Mouse (Mus musculus) CH12F3 (cell line): Measurements from ENCODE around the gene Dpp4.

Source experiments
- in situ Hi-C: fragments of 300-500 bp; cut with MboI; formaldehyde crosslinking; loops from 2 replicates; pipeline ENCODE4 v1.14.3; 2020; ENCODE audit warnings: low sequenced_read_pairs

The Dpp4 gene

DNA sequence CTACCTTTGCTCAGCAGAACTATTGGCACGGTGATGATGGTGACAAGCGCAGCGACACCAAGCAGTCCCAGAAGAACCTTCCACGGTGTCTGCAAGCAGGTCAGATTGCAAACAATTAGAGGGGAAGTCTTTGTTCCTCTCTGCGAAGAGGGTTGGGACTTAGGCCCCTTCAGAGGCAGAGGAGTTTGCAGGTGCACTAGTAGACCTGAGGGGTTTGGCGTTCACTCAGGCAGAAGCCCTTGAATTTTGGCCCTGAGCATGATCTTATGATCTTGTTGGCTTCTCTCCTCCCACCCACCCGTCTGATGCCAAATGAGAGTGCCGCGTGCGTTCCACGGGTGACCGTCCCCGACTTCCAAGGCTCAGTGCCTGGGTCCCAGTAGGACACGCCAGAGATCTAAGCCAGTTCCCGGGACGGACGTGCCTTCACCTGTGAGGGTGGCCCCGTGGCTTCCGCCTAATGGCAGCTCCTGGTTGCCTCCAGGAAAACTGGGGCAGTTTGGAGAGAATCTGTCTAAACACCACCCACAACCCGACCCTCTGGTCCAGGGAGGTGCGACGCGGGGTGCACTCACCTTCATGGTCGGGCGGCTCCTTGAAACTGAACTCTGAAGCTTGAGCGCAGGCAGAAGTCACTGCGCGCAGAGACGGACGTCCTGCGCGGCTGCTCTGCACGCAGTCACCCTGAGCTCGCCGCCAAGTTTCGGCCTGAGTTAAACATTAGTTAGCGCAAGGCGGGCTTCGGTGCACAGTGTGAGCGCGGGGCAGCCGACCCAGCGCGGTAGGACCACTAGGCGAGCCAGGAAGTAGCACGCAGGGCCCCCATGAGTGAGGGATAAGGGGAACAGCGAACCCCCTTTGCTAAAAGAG, 585 bp downstream of the Dpp4 start:
- in situ Hi-C loops: no loop called here

DNA sequence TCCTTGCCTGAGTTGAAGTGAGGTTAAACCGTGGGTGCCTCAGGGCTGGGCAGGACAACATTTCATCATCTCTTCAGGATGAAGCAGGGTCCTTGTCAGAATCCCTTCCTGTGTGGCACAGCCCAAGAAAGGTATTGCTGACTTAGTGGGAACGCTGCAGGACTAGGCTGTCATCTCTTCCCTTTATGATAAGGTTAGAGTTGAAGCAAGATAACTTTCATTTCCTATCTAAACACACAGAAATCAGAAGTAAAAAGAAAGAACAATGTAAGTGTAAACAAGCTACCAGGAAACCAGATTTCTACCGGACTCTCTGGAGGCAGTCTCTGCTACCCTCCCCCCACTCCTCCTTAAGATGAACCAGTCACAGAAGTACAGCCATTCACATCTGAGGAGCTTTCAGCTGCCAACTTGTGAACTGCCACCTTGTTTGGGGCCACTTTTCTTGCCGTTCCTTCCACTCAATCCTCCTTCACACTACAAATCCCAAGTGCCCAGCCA, 3.3 kb downstream of the Dpp4 start:
- in situ Hi-C loops: no loop called here

DNA sequence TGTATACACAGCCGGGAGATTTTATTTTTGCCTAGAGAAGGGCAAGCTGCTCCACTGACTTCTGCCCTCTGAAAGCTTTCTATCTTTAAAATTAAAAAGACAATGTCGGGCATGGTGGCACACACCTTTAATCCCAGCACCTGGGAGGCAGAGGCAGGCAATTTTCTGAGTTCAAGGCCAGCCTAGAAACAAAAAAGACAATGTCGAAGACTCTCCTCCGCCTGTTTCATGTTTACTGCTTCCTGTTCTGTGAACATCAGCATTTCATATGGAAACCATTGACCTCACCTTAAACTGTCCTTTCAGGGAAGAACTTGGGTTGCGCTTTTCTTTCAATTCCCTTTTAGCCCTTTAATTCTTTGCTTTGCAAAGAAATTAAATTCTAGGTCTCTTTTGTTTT, 3.8 kb downstream of the Dpp4 start:
- in situ Hi-C loops: no loop called here

DNA sequence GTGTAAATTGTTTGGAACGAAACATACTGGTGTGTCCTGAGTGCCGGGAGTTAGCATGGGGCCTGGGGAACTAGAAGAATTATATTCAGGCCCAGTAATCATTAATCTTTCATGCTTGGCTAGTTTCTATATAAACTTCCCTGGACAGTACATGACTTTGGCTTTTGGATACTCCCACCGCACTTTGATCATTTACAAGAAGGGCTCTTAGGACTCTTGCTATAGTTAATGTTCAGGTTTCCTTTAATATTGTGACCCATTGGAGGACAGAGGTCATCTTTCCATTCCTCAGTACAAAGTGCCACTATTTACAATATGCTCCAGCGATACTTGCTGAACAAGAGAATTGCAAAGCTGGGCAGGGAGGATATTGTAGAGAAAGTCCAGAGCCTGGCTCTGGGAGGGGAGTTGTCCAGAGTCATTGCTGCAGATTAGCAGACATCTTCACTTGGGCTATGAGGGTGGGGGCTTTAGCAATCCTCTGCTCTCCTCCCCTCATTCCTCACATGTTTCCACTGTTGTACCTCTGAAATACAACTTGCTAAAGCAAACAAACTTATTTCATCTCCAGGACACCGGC, 8.4 kb downstream of the Dpp4 start:
- in situ Hi-C loops: no loop called here

DNA sequence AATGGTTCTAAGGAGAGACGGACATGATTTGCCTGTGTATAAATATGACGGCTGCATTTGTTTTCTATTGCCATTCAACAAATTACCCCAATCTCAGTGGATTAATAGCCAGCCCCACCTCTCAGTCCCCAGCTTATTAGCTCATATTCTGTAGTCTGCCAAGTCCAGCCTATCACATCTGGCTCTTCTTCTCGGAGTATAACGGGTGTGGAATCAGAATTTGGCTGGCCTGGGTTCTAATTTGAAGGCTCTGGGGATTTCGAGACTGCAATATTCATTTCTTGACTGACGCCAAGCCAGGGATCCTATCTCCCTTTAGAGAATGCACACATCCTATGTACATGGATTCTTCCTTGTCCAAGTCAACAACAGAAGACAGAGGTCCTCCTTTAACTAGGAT, 11.0 kb downstream of the Dpp4 start:
- in situ Hi-C loops: no loop called here

DNA sequence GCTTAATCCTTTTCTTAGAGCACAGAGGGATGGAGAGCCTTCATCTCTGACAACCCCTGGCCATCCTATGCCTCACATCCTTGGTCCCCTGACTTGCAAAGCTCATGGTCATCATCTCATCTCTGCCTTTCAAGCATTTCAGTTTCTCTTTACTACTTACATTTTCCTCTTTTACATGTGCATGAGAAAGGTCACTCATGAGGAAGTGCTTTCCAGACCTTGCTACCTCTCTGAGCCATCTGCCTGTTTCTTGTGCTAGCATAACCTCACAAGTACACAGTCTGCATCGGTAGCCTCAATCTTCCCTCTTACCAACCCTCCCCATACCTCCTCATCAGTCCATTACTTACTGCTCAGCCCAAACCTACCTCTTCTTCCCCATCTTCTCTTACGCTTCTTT, 12.2 kb downstream of the Dpp4 start:
- in situ Hi-C loops: no loop called here

DNA sequence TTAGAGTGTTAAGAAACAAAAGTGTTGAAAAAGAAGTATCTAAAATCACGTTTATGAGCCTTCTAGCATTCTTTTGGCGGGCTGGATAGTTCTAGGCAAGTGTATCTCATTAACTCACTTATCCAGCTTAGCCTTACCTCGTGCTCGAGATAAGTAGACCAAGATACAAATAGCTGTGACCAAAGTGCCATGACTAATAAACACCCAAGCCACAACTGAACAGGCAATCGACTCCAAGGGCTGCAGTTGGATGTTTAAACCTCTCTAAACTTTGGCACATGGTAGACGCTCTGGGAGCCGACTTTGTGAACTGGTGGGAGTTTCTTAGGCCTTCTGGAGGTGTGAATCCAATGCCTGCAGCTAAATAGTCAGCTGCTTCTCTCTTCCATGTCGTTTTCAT, 12.7 kb downstream of the Dpp4 start:
- in situ Hi-C loops: no loop called here

DNA sequence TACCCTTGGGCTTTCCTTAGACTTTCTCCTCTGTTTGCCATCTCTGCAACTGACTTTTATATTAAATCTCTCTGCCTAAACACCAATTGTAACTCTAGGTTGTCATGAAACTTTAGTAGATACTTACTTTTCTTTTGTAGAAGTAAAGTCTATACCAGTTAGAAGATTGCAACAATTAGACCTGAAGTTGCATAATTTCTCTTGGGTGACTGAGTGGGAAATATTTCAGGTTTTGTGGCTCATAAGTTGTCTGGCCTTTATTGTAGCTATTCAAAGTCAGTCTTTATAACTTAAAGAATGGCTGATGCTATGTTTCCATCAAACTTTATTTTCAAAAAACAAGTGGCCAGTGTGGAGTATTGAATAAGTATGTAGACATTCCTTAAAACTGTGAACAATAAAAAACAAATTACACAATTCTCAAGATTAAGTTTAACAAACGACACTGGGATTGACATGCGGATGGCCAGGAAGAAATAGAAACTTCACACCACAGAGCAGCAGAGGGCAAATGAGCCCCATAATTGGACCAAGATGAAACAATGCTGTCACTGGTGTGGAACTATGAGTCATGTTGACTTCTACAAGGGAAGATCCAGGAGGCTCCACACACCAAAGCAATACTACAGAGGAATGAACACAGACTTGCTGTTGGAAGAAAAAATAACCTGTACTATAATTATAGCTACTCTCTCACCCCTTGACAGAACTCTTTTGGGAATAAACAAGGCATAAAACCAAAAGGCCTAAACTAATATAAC, 13.7 kb downstream of the Dpp4 start:
- in situ Hi-C loops: no loop called here

DNA sequence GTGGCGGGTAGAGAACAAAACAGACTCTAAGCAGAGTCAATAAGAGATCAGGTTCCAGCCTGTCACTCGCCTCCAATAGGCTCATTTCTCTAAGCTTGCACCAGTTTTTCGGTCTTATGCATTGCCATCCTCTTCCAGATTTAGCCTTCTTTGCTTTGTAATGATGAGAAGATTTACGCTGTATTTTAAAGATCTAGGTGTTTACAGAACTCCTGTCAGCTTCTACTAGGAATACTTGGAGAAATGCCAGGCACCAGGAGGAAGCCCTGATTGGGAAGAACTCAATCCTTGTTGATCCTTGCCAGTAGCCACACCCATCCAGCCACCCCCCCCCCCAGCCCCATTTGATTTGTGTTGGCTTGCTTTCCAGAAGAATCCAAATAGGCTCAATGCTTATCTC, 14.4 kb downstream of the Dpp4 start:
- in situ Hi-C loops: no loop called here

DNA sequence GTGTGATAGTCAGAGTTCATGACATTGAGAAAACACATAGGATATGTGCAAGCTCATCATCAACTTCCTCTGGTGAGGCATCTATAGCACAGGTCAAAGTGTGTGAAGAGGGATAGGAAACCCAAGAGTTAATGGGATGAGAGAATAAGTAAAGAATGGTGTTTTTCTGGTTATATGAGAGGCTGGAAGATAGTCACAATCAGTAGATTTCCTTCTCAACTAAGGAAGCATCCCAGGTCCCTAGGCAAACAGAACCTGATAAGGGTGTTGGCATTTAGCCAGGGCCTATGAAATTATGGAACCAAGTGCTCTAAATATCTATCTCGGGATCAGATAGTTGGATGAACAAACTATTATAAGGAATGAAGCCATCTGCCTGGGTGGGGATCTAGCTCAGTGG, 15.2 kb downstream of the Dpp4 start:
- in situ Hi-C loops: no loop called here

DNA sequence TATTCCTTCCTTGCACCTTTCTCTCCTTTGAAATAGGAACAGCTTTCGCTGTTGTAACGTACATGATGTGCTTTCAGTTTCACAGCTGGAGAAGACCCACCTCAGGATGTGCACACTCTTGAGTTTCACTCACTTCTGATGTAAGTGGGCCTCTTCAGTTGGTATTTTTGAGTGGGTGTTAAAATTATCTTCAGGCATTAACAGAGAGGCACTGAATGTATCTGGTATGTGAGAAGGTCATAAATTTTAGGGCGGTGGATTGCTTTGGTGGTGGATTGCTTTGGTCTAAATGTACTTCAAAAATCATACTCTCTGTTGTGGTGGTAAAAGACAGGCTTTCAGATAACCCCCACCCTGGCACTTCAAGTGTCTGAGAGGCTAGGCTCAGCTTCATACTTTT, 17.2 kb downstream of the Dpp4 start:
- in situ Hi-C loops: no loop called here

DNA sequence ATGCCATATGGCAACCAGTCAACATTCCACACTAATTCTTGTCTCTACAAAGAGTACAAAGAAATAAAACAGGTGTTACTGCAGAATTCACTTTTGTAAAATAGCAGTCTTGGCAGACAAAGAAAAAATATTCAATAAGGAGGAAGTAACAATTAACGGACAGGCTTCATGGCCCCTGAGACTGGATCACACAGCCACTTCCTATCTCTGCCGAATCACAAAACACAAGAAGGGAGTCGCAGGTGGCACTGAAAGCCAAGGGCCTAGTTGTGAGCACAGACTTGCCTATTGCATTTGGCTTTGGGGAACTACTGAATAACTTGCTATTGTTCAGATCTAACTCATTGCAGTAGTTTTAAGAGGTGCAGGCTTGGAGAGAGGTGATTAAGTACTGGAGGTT, 19.9 kb downstream of the Dpp4 start:
- in situ Hi-C loops: no loop called here

DNA sequence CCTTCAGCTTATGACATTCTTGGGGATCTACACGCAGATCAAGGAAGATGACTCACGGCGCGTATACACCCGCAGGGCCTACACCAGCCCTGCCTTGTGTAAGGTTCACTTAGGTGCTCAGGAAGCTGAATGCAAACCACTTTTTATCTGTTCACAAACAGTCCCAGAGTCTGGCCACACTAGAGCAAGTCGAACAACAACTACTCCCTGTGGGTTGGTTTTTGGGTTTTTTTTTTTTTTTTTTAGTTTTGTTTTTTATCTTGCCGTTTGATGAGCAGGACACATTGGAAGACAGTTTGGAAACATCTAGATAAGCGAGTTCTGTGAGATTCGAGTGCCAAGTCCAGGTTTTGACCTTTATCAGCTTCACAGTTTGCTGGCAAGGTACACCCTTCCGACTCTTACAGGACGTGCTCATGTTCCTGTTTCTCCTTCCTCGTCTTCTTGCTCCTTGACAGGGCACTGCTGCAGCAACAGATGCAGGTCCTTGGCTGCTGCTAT, 21.0 kb downstream of the Dpp4 start:
- in situ Hi-C loops: no loop called here

DNA sequence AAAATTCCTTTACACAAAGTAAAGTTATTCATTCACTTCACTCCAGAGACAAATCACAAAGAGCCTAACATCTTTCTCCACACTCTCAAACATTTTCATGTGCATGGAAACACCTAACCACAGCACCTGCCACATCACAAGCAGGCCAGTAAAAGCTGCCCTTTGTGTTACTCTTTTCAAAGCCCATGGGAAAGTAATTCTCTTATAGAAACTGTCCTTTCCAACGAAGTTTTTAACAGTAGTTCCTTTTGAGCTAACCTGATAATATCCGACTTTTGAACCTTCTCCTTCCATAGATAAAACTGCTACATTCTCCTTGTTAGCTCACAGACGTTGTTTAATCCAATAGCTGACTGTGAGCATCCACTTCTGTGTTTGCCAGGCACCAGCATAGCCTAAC, 21.7 kb downstream of the Dpp4 start:
- in situ Hi-C loops: no loop called here

DNA sequence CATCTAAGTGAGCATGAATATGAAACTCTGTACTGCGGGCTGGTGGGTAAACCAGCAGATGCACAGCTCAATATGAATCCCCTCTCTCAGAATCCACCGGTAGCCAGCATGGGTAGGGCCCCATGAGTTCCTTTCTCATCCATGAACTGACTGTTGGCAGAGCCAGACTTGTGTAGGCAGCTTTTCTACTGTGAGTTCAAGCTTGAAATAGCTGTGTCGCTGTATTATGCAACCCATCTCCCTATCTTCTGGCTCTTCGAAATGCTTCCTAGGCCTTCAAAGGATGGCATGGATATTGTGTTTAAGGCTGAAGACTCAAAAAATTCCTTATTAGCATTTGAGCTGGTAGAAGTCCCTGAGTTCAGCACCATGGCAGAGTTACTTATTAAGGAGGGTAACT, 23.2 kb downstream of the Dpp4 start:
- in situ Hi-C loops: no loop called here

DNA sequence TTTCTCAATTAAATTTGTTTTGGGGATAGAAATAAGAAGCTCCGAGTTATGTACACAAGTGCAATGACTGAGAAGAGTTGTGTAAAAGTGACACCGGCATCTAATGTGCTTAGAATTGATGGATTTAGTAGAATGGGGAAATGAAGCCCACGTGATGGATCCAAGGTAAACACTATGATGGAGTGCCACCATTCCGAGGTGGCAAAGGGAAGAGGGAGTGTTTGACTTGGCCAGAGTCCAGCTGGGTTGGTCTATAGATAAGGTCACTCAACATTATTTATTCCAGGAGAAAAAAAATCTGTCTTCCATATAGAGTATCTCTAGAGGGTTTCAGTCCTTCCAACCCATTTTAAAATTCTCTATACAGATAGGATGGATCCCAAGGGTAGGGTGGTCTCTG, 28.8 kb downstream of the Dpp4 start:
- in situ Hi-C loops: no loop called here

DNA sequence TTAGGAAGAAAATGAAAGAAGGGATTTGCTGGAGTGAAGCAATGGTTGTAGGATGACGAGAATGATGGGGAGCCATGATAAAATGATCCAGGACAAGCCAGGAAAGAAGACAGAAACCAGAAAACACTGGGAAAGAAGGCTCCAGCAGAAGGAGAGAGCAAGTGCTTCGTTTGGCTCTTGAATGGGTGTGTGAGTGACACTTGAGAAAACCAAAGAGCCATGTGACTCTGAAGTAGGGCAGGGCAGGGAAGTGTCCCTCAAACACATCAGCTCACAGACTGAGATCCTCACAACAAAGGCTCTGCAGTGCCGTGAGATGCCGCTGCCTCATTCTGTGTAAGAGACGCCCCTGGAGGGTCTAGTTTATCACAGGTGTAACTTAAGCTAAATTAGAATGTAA, 29.6 kb downstream of the Dpp4 start:
- in situ Hi-C loops: no loop called here

DNA sequence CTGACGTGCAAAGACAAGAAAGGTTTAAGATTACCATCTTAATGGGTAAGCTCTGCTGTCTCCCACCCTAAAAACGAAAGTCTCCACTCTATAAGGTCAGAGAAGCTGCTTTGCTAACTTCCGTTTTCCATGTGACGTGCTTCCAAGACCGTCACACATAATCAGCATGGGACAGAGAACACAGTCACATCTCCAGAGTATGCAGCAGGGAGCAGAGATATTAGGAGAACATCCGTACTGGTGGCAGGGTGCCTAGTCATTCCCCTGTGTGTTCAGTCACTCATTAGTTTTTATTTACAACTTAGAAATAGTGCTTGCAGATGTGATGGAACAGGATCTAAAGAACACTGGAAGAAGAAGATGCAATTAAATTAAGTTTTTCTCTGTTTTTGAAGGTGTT, 30.3 kb downstream of the Dpp4 start:
- in situ Hi-C loops: no loop called here

DNA sequence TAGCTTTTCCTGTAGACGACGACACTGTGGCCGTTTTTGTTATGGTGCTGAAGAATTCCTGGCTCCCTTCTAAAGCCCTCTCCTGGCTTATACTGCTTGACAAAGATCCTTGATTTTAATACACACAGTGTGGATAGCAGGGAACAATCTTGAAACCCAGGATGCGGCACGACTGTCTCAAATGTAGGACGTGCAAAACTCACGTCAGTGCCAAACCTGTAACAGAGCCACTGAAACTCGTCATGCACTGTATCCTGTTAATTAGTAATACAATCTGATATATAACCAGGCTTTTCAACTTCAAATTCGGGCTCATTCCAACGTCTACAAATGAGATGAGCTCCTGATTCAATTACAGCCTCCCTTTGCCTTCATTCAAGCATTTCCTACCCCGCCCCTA, 38.3 kb downstream of the Dpp4 start:
- in situ Hi-C loops: no loop called here

DNA sequence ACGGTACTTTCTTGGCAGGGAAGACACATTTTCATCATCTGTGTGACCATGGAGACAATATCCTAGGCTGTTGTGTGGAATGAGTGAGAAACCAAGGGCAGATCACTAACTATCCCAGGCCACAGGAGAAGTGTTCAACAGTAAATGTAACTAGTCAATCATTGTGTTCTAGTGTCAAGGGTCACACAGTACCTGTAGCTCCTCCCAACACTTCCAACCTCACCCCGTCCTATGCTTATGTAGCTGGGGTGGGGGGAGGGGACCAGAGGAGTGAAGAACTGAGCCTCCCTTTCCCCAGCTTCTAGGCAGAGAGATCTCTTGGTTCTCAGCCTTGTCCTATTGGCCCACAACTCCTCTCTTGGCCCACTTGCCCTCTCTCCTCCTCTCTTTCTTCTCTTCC, 42.0 kb downstream of the Dpp4 start:
- in situ Hi-C loops: no loop called here

DNA sequence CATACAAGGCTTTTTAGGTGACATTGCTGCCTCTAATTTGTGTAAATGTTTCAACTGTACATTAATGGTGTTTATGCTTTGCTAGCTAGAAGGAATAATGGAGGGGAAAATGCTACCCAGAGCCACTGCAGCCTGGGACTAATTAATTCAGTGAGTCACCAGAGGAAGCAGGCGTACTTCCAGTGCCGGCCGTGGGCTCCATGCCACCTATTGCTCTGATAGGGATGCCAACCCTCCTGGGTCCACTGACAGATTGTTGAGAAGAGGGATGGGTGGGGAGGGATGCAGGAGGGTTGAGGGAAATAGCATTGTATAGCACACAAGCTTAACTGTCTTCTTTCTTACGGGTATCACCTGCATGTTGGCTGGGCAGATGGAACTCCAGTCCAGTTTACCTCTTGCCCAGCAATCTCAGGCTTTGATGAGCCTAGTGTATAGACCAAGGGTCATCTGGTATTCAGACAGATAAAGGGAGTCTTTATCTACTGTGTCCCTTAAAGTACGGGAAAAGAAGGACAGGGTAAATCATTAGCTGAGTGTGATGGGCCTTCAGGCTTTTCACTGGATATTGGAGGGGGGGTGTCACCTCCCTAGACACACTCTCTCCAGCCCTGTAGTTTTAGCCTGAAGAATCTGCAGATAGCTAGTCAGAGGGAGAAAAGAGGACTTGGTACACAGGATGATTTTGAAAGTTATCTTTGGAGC, 43.5 kb downstream of the Dpp4 start:
- in situ Hi-C loops: no loop called here
